Mouse (Mus musculus) forebrain, postnatal 0 days (tissue): Measurements from ENCODE around the gene Rpap1. TPM values are rescaled to one million over a fixed set of nuclear protein-coding genes. Genes with fewer than 3 reads are reported as not detected.

ENCODE experiments used
- ATAC-seq: fragments of 200-750 bp; cut with Nextera tagmentation; 2 replicates; pipeline ENCODE4 v1.8.0; 2017; ENCODE audit warnings: mild to moderate bottlenecking, moderate library complexity
- DNase-seq: peaks from one replicate; pipeline ENCODE4 v3.0.0-alpha.2; 2015
- H3K27ac ChIP-seq: fragments of 300-500 bp; sonication (generic); 2 replicates; pipeline ENCODE4 v1.5.1; 2014; ENCODE audit warnings: low read depth, mild to moderate bottlenecking, antibody characterized with exemption, low read length, moderate library complexity, mixed read lengths
- H3K27me3 ChIP-seq: fragments of 300-500 bp; sonication (generic); 2 replicates; pipeline ENCODE4 v1.6.1; 2014; ENCODE audit warnings: mild to moderate bottlenecking, low read length, mixed read lengths; ENCODE audit not compliant: insufficient read depth
- H3K36me3 ChIP-seq: fragments of 300-500 bp; sonication (generic); 2 replicates; pipeline ENCODE4 v1.6.1; 2014; ENCODE audit warnings: mild to moderate bottlenecking, moderate library complexity; ENCODE audit not compliant: insufficient read depth
- H3K4me1 ChIP-seq: fragments of 300-500 bp; sonication (generic); 2 replicates; pipeline ENCODE4 v1.6.1; 2014; ENCODE audit warnings: antibody characterized with exemption; ENCODE audit not compliant: insufficient read depth
- H3K4me2 ChIP-seq: fragments of 300-500 bp; sonication (generic); 2 replicates; pipeline ENCODE4 v1.6.1; 2014; ENCODE audit warnings: low read depth, mild to moderate bottlenecking, moderate library complexity
- H3K4me3 ChIP-seq: fragments of 300-500 bp; sonication (generic); 2 replicates; pipeline ENCODE4 v1.5.1; 2014; ENCODE audit warnings: low read depth, low read length, mixed read lengths
- H3K9ac ChIP-seq: fragments of 300-500 bp; sonication (generic); 2 replicates; pipeline ENCODE4 v1.6.1; 2014; ENCODE audit warnings: mild to moderate bottlenecking
- H3K9me3 ChIP-seq: fragments of 300-500 bp; sonication (generic); 2 replicates; pipeline ENCODE4 v1.6.1; 2016; ENCODE audit warnings: low read length
- CTCF ChIP-seq: sonication (generic); IDR thresholded peaks from 2 replicates; pipeline ENCODE4 v1.5.1; 2016; ENCODE audit warnings: antibody characterized with exemption, control low read depth, low read depth
- WGBS: fragments of 180-500 bp; shearing (Covaris S2); extraction: QIAGEN DNeasy Blood & Tissue Kit; methylation state at CpG from one replicate; pipeline ENCODE4 v1.1.7; 2014; 5-methylcytosine and 5-hydroxymethylcytosine counted together
- polyA plus RNA-seq: library from polyadenylated mRNA; unstranded; fragments of >200 nt; fragmentation: Nextera tagmentation; extraction: Ambion mirVana; gene quantifications from 2 replicates; pipeline ENCODE4 v1.2.1, GENCODE M21; 2015
- total RNA-seq: library from RNA; depleted of rRNA; stranded (reverse); fragments of >200 nt; gene quantifications from 2 replicates; pipeline ENCODE4 v1.2.3, GENCODE M21; 2014

The Rpap1 gene
- total and polyA plus RNA-seq, 2 experiments from 2014 or later, result 9.9 to 20.4 TPM

DNA sequence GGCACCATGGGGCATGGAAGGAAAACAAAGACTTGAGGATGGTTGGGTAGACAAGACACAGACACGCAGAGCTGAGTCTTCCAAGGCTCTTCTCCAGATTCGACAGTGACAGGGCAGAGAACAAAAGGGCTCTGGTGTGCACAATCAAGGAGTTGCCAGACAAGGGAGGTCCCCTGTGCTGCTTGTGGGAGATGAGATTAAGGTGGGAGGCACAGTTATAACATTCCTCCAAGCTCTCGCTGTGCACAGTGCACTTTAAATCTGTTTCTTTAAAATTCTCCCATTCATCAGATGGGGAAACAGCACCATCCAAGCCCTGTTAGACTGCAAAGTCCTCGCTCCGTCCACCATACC is 16.9 kb upstream of the Rpap1 start:
- Histone ChIP-seq H3K27ac (no peak overlapping the region), H3K4me1 (peaks cover 8% of the 10 kb centered on the region), H3K4me2 (no peak overlapping the region), H3K9ac (no peak overlapping the region), H3K9me3 (no peaks in the 10 kb centered on the region), H3K36me3 (peaks cover 13% of the 10 kb centered on the region; the same call in 1 of the 2 replicates), H3K27me3 (no peaks in the 10 kb centered on the region), H3K4me3 (no peak overlapping the region)
- WGBS, result 34% methylated on average over 5 of the region's 5 CpGs
- ATAC-seq (no peak), DNase-seq (no peak)
- TF ChIP-seq CTCF, result no peak

DNA sequence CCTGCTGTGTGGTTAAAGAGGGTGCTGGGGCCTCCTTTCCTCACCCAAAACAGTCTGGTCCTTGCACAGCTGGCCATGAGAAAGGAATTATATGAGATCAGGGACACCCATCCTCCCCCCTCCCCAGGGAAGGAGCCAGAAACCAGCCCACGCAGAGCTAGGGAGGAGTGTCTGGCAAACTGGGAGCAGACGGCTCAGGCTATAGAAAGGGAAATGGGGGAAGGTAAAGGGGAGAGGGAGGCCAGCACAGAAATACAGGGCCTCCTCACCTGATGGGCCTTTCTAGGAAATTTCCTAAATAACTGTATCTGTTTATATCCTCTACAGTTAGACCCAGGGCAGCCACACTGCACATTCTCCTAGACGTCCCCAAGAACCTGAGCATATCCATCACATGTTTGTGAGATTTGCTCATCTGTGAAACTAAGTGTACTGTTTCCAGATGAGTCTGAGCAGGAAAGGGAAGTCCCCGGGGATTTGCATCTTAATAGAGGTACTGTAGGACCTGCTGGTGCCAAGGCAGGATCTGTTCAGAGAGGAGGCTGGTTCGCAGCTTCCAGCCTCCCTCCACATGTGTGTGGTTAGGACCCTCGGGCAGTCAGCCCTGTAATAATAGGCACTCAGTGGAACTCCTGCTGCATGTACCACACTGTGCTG is 16.4 kb upstream of the Rpap1 start:
- DNase-seq, result no peak
- no peak for TF ChIP-seq CTCF
- Histone ChIP-seq H3K4me3 (no peak overlapping the region), H3K4me2 (no peak overlapping the region), H3K4me1 (peaks cover 8% of the 10 kb centered on the region), H3K9me3 (no peaks in the 10 kb centered on the region), H3K27me3 (no peaks in the 10 kb centered on the region), H3K9ac (no peak overlapping the region), H3K36me3 (peaks cover 9% of the 10 kb centered on the region; the same call in 1 of the 2 replicates), H3K27ac (no peak overlapping the region)
- 14% methylated on average over 6 of the region's 6 CpGs for WGBS
- ATAC-seq, result no peak

DNA sequence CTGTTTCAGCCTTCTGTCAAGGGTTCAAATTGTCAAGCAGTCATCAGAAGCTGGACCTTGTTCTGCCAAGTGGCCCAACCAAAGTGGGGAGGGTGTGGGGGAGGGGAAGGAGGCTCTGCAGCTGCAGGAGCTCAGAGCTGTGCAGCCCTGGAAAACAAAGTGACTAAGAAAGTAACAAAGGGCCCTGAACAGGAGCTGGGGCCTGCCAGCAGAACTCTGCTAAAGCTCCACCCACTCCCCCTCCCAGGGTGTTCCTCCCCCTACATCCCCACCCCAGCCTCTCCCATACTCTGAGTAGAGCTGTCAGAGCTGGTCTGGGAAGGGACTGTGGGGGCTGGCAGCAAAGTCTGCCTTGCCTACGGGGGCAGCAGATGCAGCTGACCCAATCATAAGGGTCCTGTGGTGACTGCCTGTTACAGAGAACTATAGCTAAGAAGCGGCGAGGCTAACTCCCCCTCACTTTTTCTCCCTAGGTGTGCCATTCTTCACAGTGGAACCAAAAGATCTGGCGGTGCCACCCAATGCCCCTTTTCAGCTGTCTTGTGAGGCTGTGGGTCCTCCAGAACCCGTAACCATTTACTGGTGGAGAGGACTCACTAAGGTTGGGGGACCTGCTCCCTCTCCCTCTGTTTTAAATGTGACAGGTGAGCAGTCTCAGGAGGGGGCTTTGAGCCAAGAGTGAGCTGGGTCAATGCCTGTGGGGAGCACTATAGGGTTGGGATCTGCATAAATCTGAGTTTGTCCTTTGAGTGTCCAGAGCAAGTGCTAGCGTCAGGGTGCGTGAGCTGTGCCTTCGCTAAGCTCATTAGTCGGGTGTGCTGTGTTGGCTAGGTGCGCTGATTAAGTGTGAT is 15.7 kb upstream of the Rpap1 start:
- ATAC-seq, result peak; percentile 42; the same call in 1 of the 2 replicates
- H3K9me3 ChIP-seq, result no peaks in the 10 kb centered on the region
- 19% methylated on average over 10 of the region's 10 CpGs for WGBS
- H3K27me3 ChIP-seq, result no peaks in the 10 kb centered on the region
- no peak overlapping the region for H3K9ac ChIP-seq
- no peak overlapping the region for H3K4me3 ChIP-seq
- no peak overlapping the region for H3K27ac ChIP-seq
- DNase-seq, result peak; percentile 7
- H3K36me3 ChIP-seq, result 0 out of 2 replicates have a peak, but pooled peaks cover 3% of the 10 kb centered on the region
- H3K4me2 ChIP-seq, result no peak overlapping the region
- no peak for TF ChIP-seq CTCF
- H3K4me1 ChIP-seq, result peaks cover 8% of the 10 kb centered on the region

DNA sequence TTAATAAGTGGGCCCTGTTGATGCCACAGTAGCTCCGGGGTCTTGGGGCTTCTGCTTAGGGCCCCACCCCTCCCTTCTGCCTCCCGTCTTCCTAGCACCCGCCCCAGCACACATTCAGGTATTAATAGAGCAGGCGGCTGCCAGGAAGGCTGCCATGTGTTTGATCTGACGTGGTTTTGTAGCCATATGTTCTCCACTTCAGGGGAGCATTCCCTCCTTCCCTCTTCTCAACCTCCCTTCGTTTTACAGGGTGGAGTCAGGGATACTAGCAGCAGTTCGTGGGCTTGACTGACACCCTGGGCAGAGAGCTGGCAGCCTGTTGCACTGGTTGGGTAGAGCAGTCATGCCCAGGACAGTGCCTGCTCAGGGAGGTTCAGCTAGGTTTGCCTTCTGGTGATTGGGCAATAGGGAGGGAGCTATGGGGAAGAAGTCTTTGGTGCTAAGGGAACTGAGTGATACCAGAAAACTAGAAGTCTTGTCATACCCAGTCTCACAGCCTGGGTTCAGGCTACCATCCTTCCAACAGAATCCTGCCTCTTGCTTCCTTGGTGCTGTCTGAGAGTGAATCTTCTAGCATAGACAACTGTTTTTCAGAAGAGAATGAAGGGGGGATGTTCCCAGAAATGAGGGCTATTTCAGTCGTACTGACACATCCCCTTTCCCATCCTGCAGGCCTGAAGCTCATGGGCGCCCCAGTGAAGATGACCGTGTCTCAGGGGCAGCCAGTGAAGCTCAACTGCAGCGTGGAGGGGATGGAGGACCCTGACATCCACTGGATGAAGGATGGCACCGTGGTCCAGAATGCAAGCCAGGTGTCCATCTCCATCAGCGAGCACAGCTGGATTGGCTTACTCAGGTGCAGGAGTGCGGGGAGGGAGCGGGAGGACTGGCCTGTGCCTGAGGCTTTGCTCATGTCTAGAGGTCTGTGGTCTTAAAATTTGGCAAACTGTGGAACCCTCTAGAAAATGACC is 13.8 kb upstream of the Rpap1 start:
- WGBS, result 49% methylated on average over 15 of the region's 15 CpGs

DNA sequence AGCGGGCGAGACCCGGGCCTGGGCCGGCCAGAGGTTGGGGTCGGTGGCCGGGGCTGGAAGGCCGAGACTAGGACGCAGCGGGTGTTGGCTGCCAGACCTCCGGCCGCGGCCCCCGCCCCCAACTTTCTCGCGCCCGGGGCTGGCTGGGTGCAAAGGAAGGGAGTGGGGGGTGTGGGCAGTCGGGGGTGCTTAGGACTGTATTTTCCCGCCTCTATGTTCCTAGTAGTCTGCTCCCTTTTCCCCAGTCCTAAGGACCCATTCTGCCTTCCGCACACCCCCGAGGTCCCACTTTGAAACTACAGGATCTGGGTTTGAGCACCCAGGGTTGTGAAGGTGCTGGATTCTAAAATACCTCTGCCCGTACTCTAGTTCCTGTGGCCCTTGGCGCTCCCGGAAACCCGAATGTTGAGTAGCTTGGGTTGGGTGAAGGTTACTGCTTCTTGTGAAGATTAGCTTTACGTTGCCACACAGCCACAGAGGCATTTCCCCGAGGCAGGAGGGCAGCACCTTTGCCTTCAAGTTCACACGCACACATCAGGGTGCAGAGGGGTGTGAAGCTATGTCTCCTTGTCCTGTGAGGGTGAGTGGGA is 12.7 kb upstream of the Rpap1 start:
- Histone ChIP-seq H3K4me1 (peaks cover 8% of the 10 kb centered on the region), H3K9me3 (no peaks in the 10 kb centered on the region), H3K9ac (peak overlapping the region; percentile 79), H3K4me2 (peak overlapping the region; percentile 99), H3K4me3 (peak overlapping the region; percentile 83), H3K27ac (no peak overlapping the region), H3K36me3 (no peaks in the 10 kb centered on the region), H3K27me3 (no peaks in the 10 kb centered on the region)
- ATAC-seq (peak; percentile 15; the same call in 1 of the 2 replicates), DNase-seq (peak; percentile 35)
- TF ChIP-seq CTCF, result no peak
- under 1% methylated on average over 25 of the region's 27 CpGs for WGBS

More for the DNA sequence above, 13.8 kb upstream of the Rpap1 start:
- ATAC-seq (no peak), DNase-seq (peak; percentile 33)
- Histone ChIP-seq H3K27me3 (no peaks in the 10 kb centered on the region), H3K9ac (0 out of 2 replicates have a peak overlapping the region, but pooled peaks have one; percentile 79), H3K4me3 (peak overlapping the region; percentile 83), H3K4me2 (peak overlapping the region; percentile 99), H3K36me3 (no peaks in the 10 kb centered on the region), H3K4me1 (peaks cover 8% of the 10 kb centered on the region), H3K27ac (no peak overlapping the region), H3K9me3 (no peaks in the 10 kb centered on the region)
- TF ChIP-seq CTCF, result no peak
